Mouse (Mus musculus) activated CD4-positive, CD25-positive, alpha-beta regulatory T cell, adult 9 weeks (primary cell): Measurements from ENCODE around the gene Syngr1. TPM values are rescaled to one million over a fixed set of nuclear protein-coding genes. Genes with fewer than 3 reads are reported as not detected.

Experiments
- polyA plus RNA-seq: library from polyadenylated mRNA; unstranded; fragments of 100-300 nt; shearing (Covaris generic); gene quantifications from one replicate; pipeline ENCODE4 v1.2.1, GENCODE M21; 2017

The Syngr1 gene
- polyA plus RNA-seq, result 0.27 TPM

GRCm38 (mm10) chr15:80091121-80091955 lies at the start of gene Syngr1, which contains the start of gene Rpl3:
Gene Syngr1 (plus strand): TSS chr15:80091334.
Gene Rpl3 (minus strand): TSS chr15:80091868.

GRCm38 (mm10) chr15:80132993-80133586 lies 42.0 kb downstream of the Syngr1 start, which contains the start of gene Tab1:
Gene Tab1 (plus strand): TSS chr15:80133127.

Other genes starting within 250 kb of the Syngr1 start
- gene Apobec3, start 199.7 kb upstream of the Syngr1 start, polyA plus RNA-seq, result 520 TPM
- 58.9 TPM for gene Cbx7, start 120.2 kb upstream of the Syngr1 start, polyA plus RNA-seq
- 1.4 TPM for gene Pdgfb, start 76.4 kb upstream of the Syngr1 start, polyA plus RNA-seq
- gene Rpl3, start 534 bp downstream of the Syngr1 start, polyA plus RNA-seq, result 1,708 TPM
- 22.9 TPM for gene Tab1, start 41.8 kb downstream of the Syngr1 start, polyA plus RNA-seq
- not detected for gene Mgat3, start 82.4 kb downstream of the Syngr1 start, polyA plus RNA-seq
- 36.6 TPM for gene Mief1, start 142.7 kb downstream of the Syngr1 start, polyA plus RNA-seq
- gene AC140267.1, start 144.5 kb downstream of the Syngr1 start, polyA plus RNA-seq, result not detected
- 120 TPM for gene Atf4, start 163.8 kb downstream of the Syngr1 start, polyA plus RNA-seq
- gene Rps19bp1, start 173.0 kb downstream of the Syngr1 start, polyA plus RNA-seq, result 30.1 TPM
- gene Cacna1i, start 195.9 kb downstream of the Syngr1 start, polyA plus RNA-seq, result 0.02 TPM